Mouse (Mus musculus) forebrain, embryonic 11.5 days (tissue): ENCODE results near the gene Tarbp2. TPM values are rescaled to one million over a fixed set of nuclear protein-coding genes. Genes with fewer than 3 reads are reported as not detected.

Experiments
- ATAC-seq: fragments of 200-750 bp; cut with Nextera tagmentation; replicated peaks from 2 replicates; pipeline ENCODE4 v1.8.0; 2017; ENCODE audit warnings: moderate TSS enrichment; ENCODE audit not compliant: low FRiP score
- DNase-seq: peaks from one replicate; pipeline ENCODE4 v3.0.0-alpha.2; 2017; ENCODE audit warnings: low spot score
- H3K27ac ChIP-seq: fragments of 300-500 bp; sonication (generic); 2 replicates; pipeline ENCODE4 v1.5.1; 2014; ENCODE audit warnings: low read depth, low read length
- H3K27me3 ChIP-seq: fragments of 300-500 bp; sonication (generic); 2 replicates; pipeline ENCODE4 v1.6.1; 2014; ENCODE audit warnings: mild to moderate bottlenecking, low read length, mixed read lengths; ENCODE audit not compliant: control insufficient read depth, insufficient read depth
- H3K36me3 ChIP-seq: fragments of 300-500 bp; sonication (generic); 2 replicates; pipeline ENCODE4 v1.6.1; 2014; ENCODE audit warnings: mild to moderate bottlenecking, low read length, moderate library complexity, mixed read lengths; ENCODE audit not compliant: control insufficient read depth, insufficient read depth
- H3K4me1 ChIP-seq: fragments of 300-500 bp; sonication (generic); replicated peaks from 2 replicates; pipeline ENCODE4 v1.6.1; 2014; ENCODE audit warnings: low read length, mixed read lengths; ENCODE audit not compliant: control insufficient read depth, insufficient read depth
- H3K4me2 ChIP-seq: fragments of 300-500 bp; sonication (generic); 2 replicates; pipeline ENCODE4 v1.6.1; 2014; ENCODE audit warnings: low read depth, mild to moderate bottlenecking, low read length, moderate library complexity, mixed read lengths; ENCODE audit not compliant: severe bottlenecking
- H3K4me3 ChIP-seq: fragments of 300-500 bp; sonication (generic); 2 replicates; pipeline ENCODE4 v1.5.1; 2014; ENCODE audit warnings: low read depth, low read length
- H3K9ac ChIP-seq: fragments of 300-500 bp; sonication (generic); 2 replicates; pipeline ENCODE4 v1.6.1; 2014; ENCODE audit warnings: low read length
- H3K9me3 ChIP-seq: fragments of 300-500 bp; sonication (generic); 2 replicates; pipeline ENCODE4 v1.6.1; 2016; ENCODE audit warnings: low read length, mixed read lengths; ENCODE audit not compliant: control insufficient read depth
- WGBS: fragments of 180-500 bp; shearing (Covaris S2); extraction: QIAGEN DNeasy Blood & Tissue Kit; methylation state at CpG from one replicate; pipeline ENCODE4 v1.1.7; 2014; 5-methylcytosine and 5-hydroxymethylcytosine counted together
- polyA plus RNA-seq: library from polyadenylated mRNA; unstranded; fragments of >200 nt; fragmentation: Nextera tagmentation; extraction: Ambion mirVana; gene quantifications from 2 replicates; pipeline ENCODE4 v1.2.1, GENCODE M21; 2014

Gene Tarbp2
- polyA plus RNA-seq, 1 experiment from 2014 or later = 98.9 TPM

GRCm38 (mm10) chr15:102516293-102516692, 1.7 kb upstream of the Tarbp2 start:
- peak overlapping the region; percentile 69 for H3K4me3 ChIP-seq
- WGBS = 0% methylated on average over 12 of the region's 12 CpGs
- H3K4me1 ChIP-seq = peaks cover 19% of the 10 kb centered on the region
- H3K27me3 ChIP-seq = no peaks in the 10 kb centered on the region
- no peaks in the 10 kb centered on the region for H3K36me3 ChIP-seq
- peak overlapping the region; percentile 84 for H3K27ac ChIP-seq
- DNase-seq = no peak
- no peak; the same call in 1 of the 2 replicates for ATAC-seq
- H3K4me2 ChIP-seq = peak overlapping the region; percentile 92
- no peaks in the 10 kb centered on the region for H3K9me3 ChIP-seq
- H3K9ac ChIP-seq = peak overlapping the region; percentile 80

GRCm38 (mm10) chr15:102516728-102517404, 1.1 kb upstream of the Tarbp2 start, which contains the start of gene Map3k12:
Gene Map3k12 (minus strand): TSS chr15:102517064.
- Histone ChIP-seq H3K4me3 (peak within 1 kb of the TSS; percentile 69), H3K9me3 (no peaks in the 10 kb centered on the region), H3K4me1 (peaks cover 13% of the 10 kb centered on the region), H3K9ac (peak within 1 kb of the TSS; percentile 80), H3K27me3 (no peaks in the 10 kb centered on the region), H3K4me2 (peak within 1 kb of the TSS; percentile 92), H3K27ac (peak within 1 kb of the TSS; percentile 84), H3K36me3 (no peaks in the 10 kb centered on the region)
- peak; percentile 89 for DNase-seq
- under 1% methylated on average over 43 of the region's 43 CpGs for WGBS
- ATAC-seq = peak; percentile 19

GRCm38 (mm10) chr15:102517631-102517975, 389 bp upstream of the Tarbp2 start:
- H3K4me1 ChIP-seq = peaks cover 11% of the 10 kb centered on the region
- H3K9ac ChIP-seq = peak overlapping the region; percentile 80
- ATAC-seq (no peak), DNase-seq (no peak)
- no peaks in the 10 kb centered on the region for H3K9me3 ChIP-seq
- no peaks in the 10 kb centered on the region for H3K36me3 ChIP-seq
- H3K4me2 ChIP-seq = peak overlapping the region; percentile 92
- H3K27ac ChIP-seq = peak overlapping the region; percentile 84; the same call in 1 of the 2 replicates
- WGBS = 1% methylated on average over 10 of the region's 10 CpGs
- H3K27me3 ChIP-seq = no peaks in the 10 kb centered on the region
- peak overlapping the region; percentile 69 for H3K4me3 ChIP-seq

- WGBS = 18% methylated on average over 9 of the region's 9 CpGs
Observed at GRCm38 (mm10) chr15:102518859-102519201, 838 bp downstream of the Tarbp2 start.

GRCm38 (mm10) chr15:102519211-102520141, 1.5 kb downstream of the Tarbp2 start:
- no peaks in the 10 kb centered on the region for H3K9me3 ChIP-seq
- H3K4me3 ChIP-seq = peak overlapping the region; percentile 69
- WGBS = 83% methylated on average over 15 of the region's 17 CpGs
- H3K4me1 ChIP-seq = peaks cover 11% of the 10 kb centered on the region
- ATAC-seq = no peak
- no peak for DNase-seq
- H3K9ac ChIP-seq = peak overlapping the region; percentile 80
- H3K4me2 ChIP-seq = peak overlapping the region; percentile 92
- H3K27ac ChIP-seq = no peak overlapping the region; the same call in 1 of the 2 replicates
- H3K36me3 ChIP-seq = no peaks in the 10 kb centered on the region
- no peaks in the 10 kb centered on the region for H3K27me3 ChIP-seq

More at GRCm38 (mm10) chr15:102518859-102519201, 838 bp downstream of the Tarbp2 start:
- Histone ChIP-seq H3K9me3 (no peaks in the 10 kb centered on the region), H3K27ac (peak overlapping the region; percentile 93), H3K4me1 (peaks cover 11% of the 10 kb centered on the region), H3K4me2 (peak overlapping the region; percentile 92), H3K36me3 (no peaks in the 10 kb centered on the region), H3K27me3 (no peaks in the 10 kb centered on the region), H3K4me3 (peak overlapping the region; percentile 69), H3K9ac (peak overlapping the region; percentile 80)
- peak; percentile 1; the same call in 1 of the 2 replicates for ATAC-seq
- no peak for DNase-seq

- no peak overlapping the region for H3K9ac ChIP-seq
- H3K27ac ChIP-seq = no peak overlapping the region
- no peak overlapping the region for H3K4me3 ChIP-seq
- WGBS = 90% methylated on average over 4 of the region's 4 CpGs
- no peaks in the 10 kb centered on the region for H3K36me3 ChIP-seq
- H3K4me1 ChIP-seq = peaks cover 11% of the 10 kb centered on the region
- no peaks in the 10 kb centered on the region for H3K27me3 ChIP-seq
- H3K9me3 ChIP-seq = no peaks in the 10 kb centered on the region
- ATAC-seq (no peak), DNase-seq (no peak)
- H3K4me2 ChIP-seq = no peak overlapping the region
Observed at GRCm38 (mm10) chr15:102520416-102520815, 2.4 kb downstream of the Tarbp2 start.

GRCm38 (mm10) chr15:102521480-102521879, 3.5 kb downstream of the Tarbp2 start:
- Histone ChIP-seq H3K4me2 (no peak overlapping the region), H3K27ac (no peak overlapping the region), H3K9ac (no peak overlapping the region), H3K9me3 (no peaks in the 10 kb centered on the region), H3K4me3 (no peak overlapping the region), H3K27me3 (no peaks in the 10 kb centered on the region), H3K4me1 (peaks cover 6% of the 10 kb centered on the region; the same call in 1 of the 2 replicates), H3K36me3 (no peaks in the 10 kb centered on the region)
- DNase-seq (no peak), ATAC-seq (no peak)
- 80% methylated on average over 4 of the region's 4 CpGs for WGBS

GRCm38 (mm10) chr15:102524892-102525485, 7.0 kb downstream of the Tarbp2 start, which contains the start of gene Npff:
Gene Npff (minus strand): TSS chr15:102524942.
- Histone ChIP-seq H3K27ac (no peak within 1 kb of the TSS), H3K4me2 (no peak within 1 kb of the TSS), H3K9me3 (no peaks in the 10 kb centered on the region), H3K4me3 (no peak within 1 kb of the TSS), H3K9ac (no peak within 1 kb of the TSS), H3K4me1 (no peaks in the 10 kb centered on the region), H3K36me3 (no peaks in the 10 kb centered on the region; the same call in 1 of the 2 replicates), H3K27me3 (no peaks in the 10 kb centered on the region)
- DNase-seq (peak; percentile 88), ATAC-seq (0 out of 2 replicates have a peak, but pooled peaks have one; percentile 10)
- WGBS = 11% methylated on average over 3 of the region's 3 CpGs
